Mouse (Mus musculus): ENCODE results near the gene BC017158.

DNA sequence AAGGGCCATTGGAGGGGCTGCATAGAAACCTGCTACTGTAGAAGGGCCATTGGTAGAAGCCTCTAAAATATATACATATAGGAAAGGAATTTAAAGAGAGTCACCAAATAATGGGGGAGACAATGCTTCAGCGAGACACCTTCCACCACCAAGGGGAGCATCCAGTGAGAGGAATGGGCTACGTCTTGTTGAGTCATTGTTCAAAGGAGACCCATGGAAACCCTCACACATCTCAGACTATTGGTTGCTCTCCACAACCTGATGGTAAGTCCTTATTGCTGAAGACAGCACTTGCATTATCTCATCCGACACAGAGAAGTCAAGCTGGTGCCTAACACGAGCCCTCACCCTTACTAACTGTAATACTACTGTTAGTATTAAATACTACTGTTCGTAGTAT is 42.2 kb downstream of the BC017158 start:
- TF ChIP-seq CTCF (IDR thresholded peaks at IDR 0.05; ENCODE audit: extremely low read depth, insufficient read depth, insufficient read length, insufficient replicate concordance) (no peak), POLR2A (IDR thresholded peaks at IDR 0.05; ENCODE audit: low read depth, low read length) (no peak)
